Mouse (Mus musculus) MEL (cell line): ENCODE data around the gene Gpx1.

Experiments used
- CTCF ChIP-seq, 3 experiments: IDR thresholded peaks in 2 of 3; conservative IDR thresholded peaks in 1 of 3; 2 replicates each; pipeline ENCODE4 v1.5.1; 2011 to 2012; ENCODE audit warnings: low read length in 3 of 3, low read depth in 2 of 3, mild to moderate bottlenecking in 2 of 3, improper control_type of control experiment in 1 of 3, inconsistent platforms in 1 of 3, mixed read lengths in 1 of 3, moderate library complexity in 1 of 3; ENCODE audit not compliant: control insufficient read depth in 1 of 3, insufficient read depth in 1 of 3, poor library complexity in 1 of 3, severe bottlenecking in 1 of 3
- ETS1 ChIP-seq: IDR thresholded peaks from 2 replicates; pipeline ENCODE4 v1.6.1; 2012; ENCODE audit warnings: low read depth, mild to moderate bottlenecking, inconsistent platforms, low read length, improper control_type of control experiment, moderate library complexity
- POLR2A ChIP-seq, 2 experiments: IDR thresholded peaks; 2 replicates each; pipeline ENCODE4 v1.6.1; 2011 to 2012; ENCODE audit warnings: low read length in 2 of 2, mild to moderate bottlenecking in 2 of 2, control low read depth in 1 of 2, improper control_type of control experiment in 1 of 2, low read depth in 1 of 2, moderate library complexity in 1 of 2; ENCODE audit not compliant: control insufficient read depth in 1 of 2, insufficient read depth in 1 of 2, poor library complexity in 1 of 2
- TBP ChIP-seq: IDR thresholded peaks from 2 replicates; pipeline ENCODE4 v1.8.0; 2011; ENCODE audit warnings: low read depth, low read length, improper control_type of control experiment
- UBTF ChIP-seq: IDR thresholded peaks from 2 replicates; pipeline ENCODE4 v1.6.1; 2012; ENCODE audit warnings: low read depth, mild to moderate bottlenecking, inconsistent platforms, low read length, improper control_type of control experiment, moderate library complexity, borderline replicate concordance; ENCODE audit not compliant: insufficient read depth

GRCm38 (mm10) chr9:108338886-108339781 is at the start of gene Gpx1:
- peak; percentile 91 for TF ChIP-seq ETS1
- TF ChIP-seq TBP: peak; percentile 99
- no peak for TF ChIP-seq CTCF (IDR thresholded peaks at IDR 0.05 in 2 of 3, conservative IDR thresholded peaks at IDR 0.05 in 1 of 3; ENCODE audit: control insufficient read depth in 1 of 3, insufficient read depth in 1 of 3, low read depth in 2 of 3, low read length in 3 of 3, poor library complexity in 1 of 3, severe bottlenecking in 1 of 3)
- peak; percentile 99 to 100 for TF ChIP-seq POLR2A (IDR thresholded peaks at IDR 0.05; ENCODE audit: control insufficient read depth in 1 of 2, insufficient read depth in 1 of 2, low read depth in 1 of 2, low read length in 2 of 2, poor library complexity in 1 of 2)
- TF ChIP-seq UBTF: 0 out of 2 replicates have a peak, but pooled peaks have one; percentile 33
